Mouse (Mus musculus): Measurements from ENCODE around the gene Ndc80. TPM values are rescaled to one million over a fixed set of nuclear protein-coding genes. Genes with fewer than 3 reads are reported as not detected.
"Not testable (repeated sequence)": the region's sequence is repeated elsewhere in the genome, so short reads cannot be mapped to it uniquely, and the experiment has no call there.

The Ndc80 gene
- polyA plus RNA-seq, 1 experiment from 2014 or later, result 65.6 TPM

- peaks cover 9% of the 10 kb centered on the region; the same call in 1 of the 2 replicates for H3K36me3 ChIP-seq
- peaks cover 27% of the 10 kb centered on the region for H3K4me1 ChIP-seq
- H3K27me3 ChIP-seq (ENCODE audit: low read depth, poor library complexity, severe bottlenecking), result no peaks in the 10 kb centered on the region
- under 1% methylated on average over 102 of the region's 109 CpGs for WGBS
- peak within 1 kb of the TSS; percentile 93 for H3K4me3 ChIP-seq
- H3K27ac ChIP-seq (replicated peaks), result peak within 1 kb of the TSS; percentile 99
- peak; percentile 96 for DNase-seq (ENCODE audit: low spot score)
- no peaks in the 10 kb centered on the region for H3K9me3 ChIP-seq (replicated peaks)
Measured at GRCm38 (mm10) chr17:71474762-71475704, 51.6 kb downstream of the Ndc80 start, which contains the start of gene Smchd1. Gene Smchd1, minus strand, starts transcription at chr17:71475343.

- Histone ChIP-seq H3K27ac (replicated peaks) (peak overlapping the region; percentile 99), H3K4me3 (peak overlapping the region; percentile 93), H3K9me3 (replicated peaks) (no peaks in the 10 kb centered on the region), H3K36me3 (peaks cover 16% of the 10 kb centered on the region; the same call in 1 of the 2 replicates), H3K27me3 (ENCODE audit: low read depth, poor library complexity, severe bottlenecking) (no peaks in the 10 kb centered on the region), H3K4me1 (peaks cover 27% of the 10 kb centered on the region)
- DNase-seq (ENCODE audit: low spot score), result no peak
- 20% methylated on average over 8 of the region's 8 CpGs for WGBS
Measured at GRCm38 (mm10) chr17:71474128-71474527, 52.5 kb downstream of the Ndc80 start.

GRCm38 (mm10) chr17:71471261-71471660 lies 55.4 kb downstream of the Ndc80 start:
- Histone ChIP-seq H3K4me1 (peaks cover 23% of the 10 kb centered on the region), H3K9me3 (replicated peaks) (no peaks in the 10 kb centered on the region), H3K27me3 (ENCODE audit: low read depth, poor library complexity, severe bottlenecking) (no peaks in the 10 kb centered on the region), H3K4me3 (no peak overlapping the region), H3K27ac (replicated peaks) (no peak overlapping the region), H3K36me3 (peaks cover 16% of the 10 kb centered on the region; the same call in 1 of the 2 replicates)
- no peak for DNase-seq (ENCODE audit: low spot score)
- WGBS, result 77% methylated on average over 2 of the region's 2 CpGs

GRCm38 (mm10) chr17:71460312-71460711 lies 66.3 kb downstream of the Ndc80 start:
- 91% methylated on average over 3 of the region's 3 CpGs for WGBS
- Histone ChIP-seq H3K4me3 (no peak overlapping the region), H3K4me1 (no peaks in the 10 kb centered on the region), H3K9me3 (replicated peaks) (no peaks in the 10 kb centered on the region), H3K27me3 (ENCODE audit: low read depth, poor library complexity, severe bottlenecking) (no peaks in the 10 kb centered on the region), H3K36me3 (peaks cover 85% of the 10 kb centered on the region), H3K27ac (replicated peaks) (no peak overlapping the region)
- DNase-seq (ENCODE audit: low spot score), result no peak

- no peak within 1 kb of the TSS for H3K4me3 ChIP-seq
- H3K9me3 ChIP-seq (replicated peaks), result no peaks in the 10 kb centered on the region
- DNase-seq (ENCODE audit: low spot score), result no peak
- H3K4me1 ChIP-seq, result no peaks in the 10 kb centered on the region
- H3K36me3 ChIP-seq, result peaks cover 88% of the 10 kb centered on the region
- whole genome bisulfite sequencing, result 97% methylated on average over 2 of the region's 2 CpGs
- H3K27me3 ChIP-seq (ENCODE audit: low read depth, poor library complexity, severe bottlenecking), result no peaks in the 10 kb centered on the region
- no peak within 1 kb of the TSS for H3K27ac ChIP-seq (replicated peaks)
Measured at GRCm38 (mm10) chr17:71459818-71460217, 66.8 kb downstream of the Ndc80 start, which contains the start of gene Gm4707. Gene Gm4707, minus strand, starts transcription at chr17:71459918.

- peaks cover 84% of the 10 kb centered on the region for H3K36me3 ChIP-seq
- not testable (repeated sequence) for H3K4me1 ChIP-seq; H3K27ac ChIP-seq (replicated peaks); H3K4me3 ChIP-seq; H3K27me3 ChIP-seq (ENCODE audit: low read depth, poor library complexity, severe bottlenecking); H3K9me3 ChIP-seq (replicated peaks); DNase-seq (ENCODE audit: low spot score)
- WGBS, result 92% methylated on average over 6 of the region's 6 CpGs
Measured at GRCm38 (mm10) chr17:71457361-71457760, 69.3 kb downstream of the Ndc80 start.

Other genes with a start within 250 kb of the Ndc80 start
- 19.1 and 22.6 TPM in 2 replicates for gene Emilin2, start 214.9 kb downstream of the Ndc80 start, polyA plus RNA-seq (2016; fragmentation: Nextera tagmentation; extraction: Ambion mirVana)
- 4.8 and 4.9 TPM in 2 replicates for gene Gm4707, start 66.9 kb downstream of the Ndc80 start, polyA plus RNA-seq (2016; fragmentation: Nextera tagmentation; extraction: Ambion mirVana)
- gene Smchd1, start 51.5 kb downstream of the Ndc80 start, polyA plus RNA-seq (2016; fragmentation: Nextera tagmentation; extraction: Ambion mirVana), result 71.1 and 72.8 TPM in 2 replicates
- 1.2 and 1.6 TPM in 2 replicates for gene Spdya, start 25.2 kb upstream of the Ndc80 start, polyA plus RNA-seq (2016; fragmentation: Nextera tagmentation; extraction: Ambion mirVana)
- gene Wdr43, start 89.0 kb upstream of the Ndc80 start, polyA plus RNA-seq (2016; fragmentation: Nextera tagmentation; extraction: Ambion mirVana), result 92.7 and 102 TPM in 2 replicates
- not detected in 2 replicates for gene Togaram2, start 146.4 kb upstream of the Ndc80 start, polyA plus RNA-seq (2016; fragmentation: Nextera tagmentation; extraction: Ambion mirVana)
- gene Pcare, start 226.0 kb upstream of the Ndc80 start, polyA plus RNA-seq (2016; fragmentation: Nextera tagmentation; extraction: Ambion mirVana), result not detected in 2 replicates
- 4.4 and 4.5 TPM in 2 replicates for gene Clip4, start 241.6 kb upstream of the Ndc80 start, polyA plus RNA-seq (2016; fragmentation: Nextera tagmentation; extraction: Ambion mirVana)

Data from midbrain, embryonic 10.5 days (tissue).